Mouse (Mus musculus): Measurements from ENCODE around the gene Coro2a. TPM values are rescaled to one million over a fixed set of nuclear protein-coding genes. Genes with fewer than 3 reads are reported as not detected.
"Not testable (repeated sequence)": the region's sequence is repeated elsewhere in the genome, so short reads cannot be mapped to it uniquely, and the experiment has no call there.

The Coro2a gene
- polyA plus RNA-seq, 1 experiment = 8.1 TPM

DNA sequence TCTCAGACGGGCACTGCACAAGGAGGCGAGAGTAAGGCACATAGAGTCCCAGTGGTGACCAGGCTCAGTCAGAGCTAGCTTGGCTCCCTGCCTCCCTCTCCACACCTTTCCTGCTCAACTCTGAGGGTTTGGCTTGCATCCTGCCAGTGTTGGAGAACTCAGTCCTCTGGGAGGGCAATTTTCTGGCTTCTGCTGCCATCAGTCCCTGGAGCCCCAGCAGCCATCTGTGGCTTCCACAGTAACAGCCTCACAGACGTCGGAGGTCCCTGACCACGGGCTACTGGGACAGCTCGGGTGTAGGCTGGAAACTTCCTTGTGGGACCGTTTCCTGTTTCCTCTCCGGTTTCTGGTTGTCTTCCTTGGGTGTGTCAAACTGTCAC is 16.2 kb downstream of the Coro2a start:
- Histone ChIP-seq H3K4me1 (ENCODE audit: control insufficient read depth, insufficient read depth, low read length) (peaks cover 14% of the 10 kb centered on the region), H3K4me3 (replicated peaks; ENCODE audit: control insufficient read depth, low read depth, low read length) (no peak overlapping the region), H3K27ac (ENCODE audit: control insufficient read depth, insufficient read depth, low read depth, low read length, poor library complexity) (peak overlapping the region; percentile 28)
- 23% methylated on average over 8 of the region's 8 CpGs for WGBS
- no peak for TF ChIP-seq POLR2A (IDR thresholded peaks at IDR 0.05; ENCODE audit: borderline replicate concordance, control insufficient read depth, low read depth, low read length)
- TF ChIP-seq CTCF (IDR thresholded peaks at IDR 0.05; ENCODE audit: control insufficient read depth, insufficient read depth, low read length) = no peak

DNA sequence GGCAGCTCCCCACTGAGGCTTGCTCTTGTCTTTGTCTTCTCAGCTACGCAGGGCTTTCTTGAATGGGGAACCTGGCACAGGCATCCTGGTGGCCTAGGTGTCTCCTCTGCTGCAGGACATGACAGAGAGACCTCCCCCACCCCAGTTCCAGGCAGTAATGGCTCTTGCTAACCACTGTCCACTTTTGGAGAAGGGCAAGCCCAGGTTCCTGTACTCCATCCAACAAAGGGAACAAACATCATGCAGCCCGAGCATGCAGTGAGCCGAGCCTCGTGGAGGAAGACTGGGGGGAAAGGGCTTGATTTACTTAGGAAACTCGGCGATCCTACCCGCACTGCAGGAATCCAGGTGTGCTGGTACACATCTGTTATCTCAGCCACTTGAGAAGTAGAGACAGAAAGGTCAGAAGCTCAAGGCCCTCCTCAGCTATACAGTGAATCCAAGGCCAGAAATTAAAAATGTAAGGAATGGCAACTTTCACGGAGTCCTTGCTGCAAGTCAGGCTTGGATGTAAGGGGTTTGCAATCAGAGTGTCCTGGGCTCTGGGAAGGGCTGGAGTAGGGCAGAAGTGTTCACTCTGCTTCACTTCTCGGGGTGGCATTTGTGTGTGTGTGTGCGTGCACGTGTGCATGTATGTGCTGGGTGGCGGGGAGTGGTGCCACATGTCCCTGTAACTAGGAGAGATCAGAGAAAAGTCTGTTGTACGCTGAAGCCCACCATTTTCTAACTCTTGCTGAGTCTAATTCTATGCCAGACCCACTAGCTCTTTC is 16.8 kb downstream of the Coro2a start:
- H3K4me3 ChIP-seq (replicated peaks; ENCODE audit: control insufficient read depth, low read depth, low read length) = no peak overlapping the region
- TF ChIP-seq POLR2A (IDR thresholded peaks at IDR 0.05; ENCODE audit: borderline replicate concordance, control insufficient read depth, low read depth, low read length) (no peak), CTCF (IDR thresholded peaks at IDR 0.05; ENCODE audit: control insufficient read depth, insufficient read depth, low read length) (no peak)
- H3K4me1 ChIP-seq (ENCODE audit: control insufficient read depth, insufficient read depth, low read length) = peaks cover 12% of the 10 kb centered on the region
- WGBS = 43% methylated on average over 13 of the region's 13 CpGs
- peak overlapping the region; percentile 28 for H3K27ac ChIP-seq (ENCODE audit: control insufficient read depth, insufficient read depth, low read depth, low read length, poor library complexity)

DNA sequence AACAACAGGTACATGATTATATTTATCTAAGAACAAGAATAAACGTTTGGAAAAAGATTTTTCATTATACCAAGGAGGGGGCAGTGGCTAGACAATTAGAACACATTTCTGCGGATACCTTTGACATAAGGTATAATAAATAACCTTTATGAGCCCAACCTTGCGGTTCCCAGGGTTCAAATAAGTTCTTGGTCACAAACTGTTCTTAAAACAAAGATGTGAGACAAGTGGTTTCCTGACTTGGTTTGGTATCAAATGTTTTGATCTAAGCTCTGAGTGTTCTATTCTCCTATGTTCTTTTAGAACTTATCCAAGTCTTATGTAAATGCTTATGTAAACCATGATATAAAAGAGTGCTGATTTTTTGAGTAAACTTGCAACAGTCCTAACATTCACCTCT is 17.5 kb downstream of the Coro2a start:
- 15% methylated on average over 3 of the region's 3 CpGs for whole genome bisulfite sequencing
- not testable (repeated sequence) for H3K4me3 ChIP-seq (replicated peaks; ENCODE audit: control insufficient read depth, low read depth, low read length)
- Histone ChIP-seq H3K4me1 (ENCODE audit: control insufficient read depth, insufficient read depth, low read length) (peaks cover 10% of the 10 kb centered on the region), H3K27ac (ENCODE audit: control insufficient read depth, insufficient read depth, low read depth, low read length, poor library complexity) (peak overlapping the region; percentile 28; the same call in 1 of the 2 replicates)

DNA sequence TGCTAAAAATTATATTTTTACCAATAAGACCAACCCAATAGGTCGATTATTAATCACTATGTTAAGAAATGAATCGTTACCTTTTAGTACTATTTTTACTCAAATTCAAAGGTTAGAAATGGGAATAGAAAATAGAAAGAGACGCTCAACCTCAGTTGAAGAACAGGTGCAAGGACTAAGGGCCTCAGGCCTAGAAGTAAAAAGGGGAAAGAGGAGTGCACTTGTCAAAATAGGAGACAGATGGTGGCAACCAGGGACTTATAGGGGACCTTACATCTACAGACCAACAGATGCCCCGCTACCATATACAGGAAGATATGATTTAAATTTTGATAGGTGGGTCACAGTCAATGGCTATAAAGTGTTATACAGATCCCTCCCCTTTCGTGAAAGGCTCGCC is 17.9 kb downstream of the Coro2a start:
- H3K4me1 ChIP-seq (ENCODE audit: control insufficient read depth, insufficient read depth, low read length) = peaks cover 10% of the 10 kb centered on the region
- WGBS = 19% methylated on average over 2 of the region's 6 CpGs
- H3K4me3 ChIP-seq (replicated peaks; ENCODE audit: control insufficient read depth, low read depth, low read length); H3K27ac ChIP-seq (ENCODE audit: control insufficient read depth, insufficient read depth, low read depth, low read length, poor library complexity): not testable (repeated sequence)

DNA sequence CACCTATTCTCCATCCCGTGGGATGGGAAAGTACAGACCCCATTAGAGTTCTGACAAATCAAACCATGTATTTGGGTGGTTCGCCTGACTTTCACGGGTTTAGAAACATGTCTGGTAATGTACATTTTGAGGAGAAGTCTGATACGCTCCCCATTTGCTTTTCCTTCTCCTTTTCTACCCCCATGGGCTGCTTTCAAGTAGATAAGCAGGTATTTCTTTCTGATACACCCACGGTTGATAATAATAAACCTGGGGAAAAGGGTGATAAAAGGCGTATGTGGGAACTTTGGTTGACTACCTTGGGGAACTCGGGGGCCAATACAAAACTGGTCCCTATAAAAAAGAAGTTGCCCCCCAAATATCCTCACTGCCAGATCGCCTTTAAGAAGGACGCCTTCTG is 20.0 kb downstream of the Coro2a start:
- WGBS = 55% methylated on average over 9 of the region's 9 CpGs
- not testable (repeated sequence) for H3K27ac ChIP-seq (ENCODE audit: control insufficient read depth, insufficient read depth, low read depth, low read length, poor library complexity); H3K4me3 ChIP-seq (replicated peaks; ENCODE audit: control insufficient read depth, low read depth, low read length)
- H3K4me1 ChIP-seq (ENCODE audit: control insufficient read depth, insufficient read depth, low read length) = peaks cover 10% of the 10 kb centered on the region

DNA sequence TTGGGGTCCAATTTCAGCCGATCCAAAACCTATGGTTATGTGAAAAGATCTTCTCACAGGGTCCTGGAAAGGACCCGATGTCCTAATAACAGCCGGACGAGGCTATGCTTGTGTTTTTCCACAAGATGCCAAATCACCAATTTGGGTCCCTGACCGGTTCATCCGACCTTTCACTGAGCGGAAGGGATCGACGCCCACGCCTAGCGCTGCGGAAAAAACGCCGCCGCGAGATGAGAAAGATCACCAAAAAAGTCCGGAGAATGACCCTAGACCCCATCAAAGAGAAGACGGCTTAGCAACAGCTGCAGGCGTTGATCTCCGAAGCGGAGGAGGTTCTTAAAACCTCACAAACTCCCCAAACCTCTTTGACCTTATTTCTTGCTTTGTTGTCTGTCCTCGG is 20.4 kb downstream of the Coro2a start:
- 93% methylated on average over 22 of the region's 22 CpGs for WGBS

DNA sequence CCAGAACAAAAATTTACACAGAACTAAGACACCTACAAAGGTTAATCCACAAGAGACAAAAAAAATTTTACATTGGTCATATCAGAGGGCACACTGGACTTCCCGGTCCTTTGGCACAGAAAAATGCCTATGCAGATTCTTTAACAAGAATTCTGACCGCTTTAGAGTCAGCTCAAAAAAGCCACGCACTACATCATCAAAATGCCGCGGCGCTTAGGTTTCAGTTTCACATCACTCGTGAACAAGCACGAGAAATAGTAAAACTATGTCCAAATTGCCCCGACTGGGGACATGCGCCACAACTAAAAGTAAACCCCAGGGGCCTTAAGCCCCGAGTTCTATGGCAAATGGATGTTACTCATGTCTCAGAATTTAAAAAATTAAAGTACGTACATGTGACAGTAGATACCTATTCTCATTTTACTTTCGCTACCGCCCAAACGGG is 21.2 kb downstream of the Coro2a start:
- not testable (repeated sequence) for H3K4me3 ChIP-seq (replicated peaks; ENCODE audit: control insufficient read depth, low read depth, low read length); H3K27ac ChIP-seq (ENCODE audit: control insufficient read depth, insufficient read depth, low read depth, low read length, poor library complexity); H3K4me1 ChIP-seq (ENCODE audit: control insufficient read depth, insufficient read depth, low read length)
- 77% methylated on average over 15 of the region's 15 CpGs for WGBS

More for the DNA sequence above, 20.4 kb downstream of the Coro2a start:
- H3K4me3 ChIP-seq (replicated peaks; ENCODE audit: control insufficient read depth, low read depth, low read length); H3K27ac ChIP-seq (ENCODE audit: control insufficient read depth, insufficient read depth, low read depth, low read length, poor library complexity): not testable (repeated sequence)
- H3K4me1 ChIP-seq (ENCODE audit: control insufficient read depth, insufficient read depth, low read length) = peaks cover 10% of the 10 kb centered on the region

DNA sequence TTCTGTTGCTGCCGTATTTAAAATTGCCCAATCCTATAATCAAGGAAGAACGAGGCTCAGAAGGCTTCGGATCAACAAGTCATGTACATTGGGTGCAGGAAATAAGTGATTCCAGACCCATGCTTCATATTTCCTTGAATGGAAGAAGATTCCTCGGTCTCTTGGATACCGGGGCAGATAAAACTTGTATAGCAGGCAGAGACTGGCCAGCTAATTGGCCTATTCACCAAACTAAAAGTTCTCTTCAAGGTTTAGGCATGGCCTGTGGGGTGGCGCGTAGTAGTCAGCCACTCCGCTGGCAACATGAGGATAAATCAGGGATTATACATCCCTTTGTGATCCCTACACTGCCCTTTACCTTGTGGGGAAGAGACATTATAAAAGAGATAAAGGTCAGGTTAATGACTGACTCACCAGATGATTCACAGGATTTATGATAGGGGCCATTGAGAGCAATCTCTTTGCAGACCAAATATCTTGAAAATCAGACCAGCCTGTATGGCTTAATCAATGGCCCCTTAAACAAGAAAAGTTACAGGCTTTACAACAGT is 23.1 kb downstream of the Coro2a start:
- whole genome bisulfite sequencing = 82% methylated on average over 8 of the region's 8 CpGs
- not testable (repeated sequence) for H3K4me1 ChIP-seq (ENCODE audit: control insufficient read depth, insufficient read depth, low read length); H3K4me3 ChIP-seq (replicated peaks; ENCODE audit: control insufficient read depth, low read depth, low read length); H3K27ac ChIP-seq (ENCODE audit: control insufficient read depth, insufficient read depth, low read depth, low read length, poor library complexity)

DNA sequence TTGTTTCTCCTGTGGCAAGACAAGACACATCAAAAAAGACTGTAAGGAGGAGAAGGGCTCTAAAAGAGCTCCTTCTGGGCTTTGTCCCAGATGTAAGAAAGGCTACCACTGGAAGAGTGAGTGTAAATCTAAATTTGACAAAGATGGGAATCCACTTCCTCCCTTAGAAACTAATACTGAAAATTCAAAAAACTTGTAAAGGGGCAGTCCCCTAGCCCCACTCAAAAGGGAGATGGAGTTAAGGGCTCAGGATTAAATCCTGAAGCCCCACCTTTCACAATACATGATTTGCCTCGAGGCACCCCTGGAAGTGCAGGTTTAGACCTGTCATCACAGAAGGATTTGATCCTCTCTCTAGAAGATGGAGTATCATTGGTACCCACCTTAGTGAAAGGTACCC is 23.8 kb downstream of the Coro2a start:
- 66% methylated on average over 1 of the region's 1 CpGs for WGBS
- H3K4me1 ChIP-seq (ENCODE audit: control insufficient read depth, insufficient read depth, low read length) = peaks cover 3% of the 10 kb centered on the region; the same call in 1 of the 2 replicates
- H3K4me3 ChIP-seq (replicated peaks; ENCODE audit: control insufficient read depth, low read depth, low read length) = no peak overlapping the region
- TF ChIP-seq CTCF (IDR thresholded peaks at IDR 0.05; ENCODE audit: control insufficient read depth, insufficient read depth, low read length) = no peak
- no peak for TF ChIP-seq POLR2A (IDR thresholded peaks at IDR 0.05; ENCODE audit: borderline replicate concordance, control insufficient read depth, low read depth, low read length)
- no peak overlapping the region for H3K27ac ChIP-seq (ENCODE audit: control insufficient read depth, insufficient read depth, low read depth, low read length, poor library complexity)

DNA sequence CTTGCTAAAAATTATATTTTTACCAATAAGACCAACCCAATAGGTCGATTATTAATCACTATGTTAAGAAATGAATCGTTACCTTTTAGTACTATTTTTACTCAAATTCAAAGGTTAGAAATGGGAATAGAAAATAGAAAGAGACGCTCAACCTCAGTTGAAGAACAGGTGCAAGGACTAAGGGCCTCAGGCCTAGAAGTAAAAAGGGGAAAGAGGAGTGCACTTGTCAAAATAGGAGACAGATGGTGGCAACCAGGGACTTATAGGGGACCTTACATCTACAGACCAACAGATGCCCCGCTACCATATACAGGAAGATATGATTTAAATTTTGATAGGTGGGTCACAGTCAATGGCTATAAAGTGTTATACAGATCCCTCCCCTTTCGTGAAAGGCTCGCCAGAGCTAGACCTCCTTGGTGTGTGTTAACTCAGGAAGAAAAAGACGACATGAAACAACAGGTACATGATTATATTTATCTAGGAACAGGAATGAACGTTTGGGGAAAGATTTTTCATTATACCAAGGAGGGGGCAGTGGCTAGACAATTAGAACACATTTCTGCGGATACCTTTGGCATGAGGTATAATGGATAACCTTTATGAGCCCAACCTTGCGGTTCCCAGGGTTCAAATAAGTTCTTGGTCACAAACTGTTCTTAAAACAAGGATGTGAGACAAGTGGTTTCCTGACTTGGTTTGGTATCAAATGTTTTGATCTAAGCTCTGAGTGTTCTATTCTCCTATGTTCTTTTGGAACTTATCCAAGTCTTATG is 26.3 kb downstream of the Coro2a start:
- not testable (repeated sequence) for H3K27ac ChIP-seq (ENCODE audit: control insufficient read depth, insufficient read depth, low read depth, low read length, poor library complexity); H3K4me3 ChIP-seq (replicated peaks; ENCODE audit: control insufficient read depth, low read depth, low read length); H3K4me1 ChIP-seq (ENCODE audit: control insufficient read depth, insufficient read depth, low read length)
- WGBS = 9% methylated on average over 6 of the region's 10 CpGs

All from bone marrow, adult 2 months (tissue).